Mouse (Mus musculus): ENCODE measurements at regions not wholly inside any gene's neighbourhood (a gene's known extent, or its start where the extent isn't known, plus 50 kb on each side); places are given as distances from the start of the nearest gene placed in this dataset.

DNA sequence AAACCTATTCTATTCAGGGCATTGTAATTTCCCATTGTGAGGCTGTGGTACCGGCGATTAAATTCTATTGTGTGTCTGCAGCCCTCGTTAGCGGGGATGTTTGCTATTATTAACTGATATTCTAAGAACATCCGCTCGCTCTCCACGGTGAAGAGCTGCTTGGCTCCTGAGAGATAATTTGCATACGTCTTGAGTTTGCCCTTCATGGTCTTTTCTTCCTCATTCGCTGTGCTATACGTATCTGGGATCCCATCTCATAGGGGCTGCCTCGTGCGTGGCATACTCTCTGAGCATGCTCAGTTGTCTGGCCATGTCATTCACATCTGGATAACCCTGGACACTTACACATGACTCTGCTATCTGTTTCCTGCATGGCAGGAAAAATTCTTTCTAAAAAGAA is 275.7 kb downstream of the Gm11011 start:
- Histone ChIP-seq H3K4me1 (no peaks in the 10 kb centered on the region), H3K9ac (no peak overlapping the region), H3K4me2 (no peak overlapping the region), H3K27me3 (no peaks in the 10 kb centered on the region), H3K27ac (no peak overlapping the region), H3K36me3 (no peaks in the 10 kb centered on the region), H3K9me3 (replicated peaks) (no peaks in the 10 kb centered on the region), H3K4me3 (replicated peaks) (no peak overlapping the region)
- no peak for ATAC-seq (replicated peaks; ENCODE audit: low FRiP score)
- WGBS = 76% methylated on average over 12 of the region's 12 CpGs

DNA sequence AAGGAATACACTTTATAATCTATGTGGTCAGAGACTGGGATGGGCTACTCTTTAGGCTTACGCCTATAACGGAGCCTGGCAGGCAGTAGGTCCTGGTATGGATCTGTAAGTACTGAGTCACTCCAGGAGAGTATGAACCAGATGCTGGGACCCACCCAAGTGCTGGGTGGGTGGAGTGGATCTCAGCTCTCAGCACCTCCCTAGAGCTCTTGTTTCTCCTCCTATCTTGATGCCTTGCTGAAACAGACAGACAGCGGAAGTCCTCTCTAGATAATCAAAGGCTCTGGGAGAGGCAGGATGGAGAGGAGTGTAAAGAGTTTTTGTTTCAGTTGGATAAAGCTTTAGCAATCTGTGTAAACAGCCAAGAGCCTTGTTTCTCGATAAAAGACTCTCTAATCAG is 276.2 kb downstream of the Gm11011 start:
- Histone ChIP-seq H3K36me3 (no peaks in the 10 kb centered on the region), H3K27ac (no peak overlapping the region), H3K4me2 (no peak overlapping the region), H3K9ac (no peak overlapping the region), H3K4me1 (no peaks in the 10 kb centered on the region), H3K9me3 (replicated peaks) (no peaks in the 10 kb centered on the region), H3K4me3 (replicated peaks) (no peak overlapping the region), H3K27me3 (no peaks in the 10 kb centered on the region)
- 73% methylated on average over 4 of the region's 4 CpGs for WGBS
- no peak for ATAC-seq (replicated peaks; ENCODE audit: low FRiP score)

DNA sequence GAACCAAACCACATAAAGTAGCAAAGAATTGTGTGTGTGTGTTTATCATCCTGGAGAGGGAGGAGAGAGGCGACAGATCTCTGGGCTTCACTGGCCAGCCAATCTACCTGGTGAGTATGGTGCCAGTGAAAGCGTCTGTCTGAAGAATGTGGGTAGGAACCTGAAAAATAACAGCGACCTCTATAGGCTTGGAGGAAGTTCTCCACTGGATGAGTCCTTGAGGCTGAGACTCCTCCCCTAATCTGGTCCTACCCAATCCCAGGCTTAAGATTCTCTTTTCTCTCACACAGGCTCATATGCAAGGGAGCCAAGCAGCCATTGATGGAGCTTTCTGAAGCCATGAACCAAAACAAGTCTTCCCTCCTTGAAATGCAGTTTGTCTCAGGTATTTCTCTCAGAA is 283.2 kb downstream of the Gm11011 start:
- Histone ChIP-seq H3K4me2 (no peak overlapping the region), H3K9me3 (replicated peaks) (no peaks in the 10 kb centered on the region), H3K4me3 (replicated peaks) (no peak overlapping the region), H3K4me1 (no peaks in the 10 kb centered on the region), H3K9ac (no peak overlapping the region), H3K36me3 (no peaks in the 10 kb centered on the region), H3K27me3 (no peaks in the 10 kb centered on the region), H3K27ac (no peak overlapping the region)
- WGBS = 87% methylated on average over 3 of the region's 3 CpGs
- no peak for ATAC-seq (replicated peaks; ENCODE audit: low FRiP score)

DNA sequence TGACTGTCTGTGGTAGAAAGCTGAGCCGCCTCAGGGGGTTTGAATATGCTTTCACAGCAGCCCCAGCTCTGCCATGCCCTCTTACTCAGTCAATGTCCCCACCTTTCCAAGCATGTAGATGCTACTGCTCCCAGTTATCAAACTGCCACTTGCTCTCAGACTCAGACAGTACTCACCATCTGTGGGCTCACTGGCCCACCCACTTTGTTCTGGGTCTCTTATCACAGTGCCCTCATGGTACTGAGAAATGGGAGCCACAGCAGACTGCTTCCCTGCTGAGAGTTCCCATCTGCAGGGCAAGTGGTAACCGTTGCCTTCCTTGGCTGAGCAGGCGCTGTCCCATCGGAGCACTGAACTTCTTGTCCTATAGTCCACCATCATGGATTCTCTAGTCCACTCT is 286.6 kb downstream of the Gm11011 start:
- Histone ChIP-seq H3K36me3 (no peaks in the 10 kb centered on the region), H3K4me2 (no peak overlapping the region), H3K9me3 (replicated peaks) (no peaks in the 10 kb centered on the region), H3K27me3 (no peaks in the 10 kb centered on the region), H3K27ac (no peak overlapping the region), H3K4me1 (peaks cover 9% of the 10 kb centered on the region), H3K9ac (no peak overlapping the region), H3K4me3 (replicated peaks) (no peak overlapping the region)
- 77% methylated on average over 4 of the region's 4 CpGs for WGBS
- no peak for ATAC-seq (replicated peaks; ENCODE audit: low FRiP score)

DNA sequence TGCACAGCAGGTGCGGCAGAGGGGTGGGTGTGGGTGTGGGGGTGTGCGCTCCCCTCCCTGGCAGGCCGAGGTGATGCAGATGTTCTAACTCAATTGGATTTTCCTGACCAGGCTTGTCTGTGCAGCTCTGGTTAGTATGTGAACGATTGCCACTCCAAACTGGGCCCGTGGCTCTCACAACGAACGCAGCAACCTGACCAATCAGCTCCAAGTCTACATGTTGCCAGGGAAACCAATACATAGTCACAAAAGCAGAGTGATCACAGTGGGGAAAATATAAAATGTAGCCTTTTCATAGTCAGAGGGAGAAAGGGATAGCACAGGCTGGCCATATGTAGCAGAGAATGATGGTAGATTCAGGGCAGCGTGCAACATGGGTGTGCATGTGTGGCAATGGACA is 287.1 kb downstream of the Gm11011 start:
- H3K9ac ChIP-seq = no peak overlapping the region
- H3K4me1 ChIP-seq = peaks cover 9% of the 10 kb centered on the region
- no peaks in the 10 kb centered on the region for H3K36me3 ChIP-seq
- no peak overlapping the region for H3K4me3 ChIP-seq (replicated peaks)
- no peak overlapping the region for H3K27ac ChIP-seq
- WGBS = 92% methylated on average over 8 of the region's 8 CpGs
- H3K27me3 ChIP-seq = no peaks in the 10 kb centered on the region
- ATAC-seq (replicated peaks; ENCODE audit: low FRiP score) = no peak
- H3K9me3 ChIP-seq (replicated peaks) = no peaks in the 10 kb centered on the region
- H3K4me2 ChIP-seq = no peak overlapping the region

DNA sequence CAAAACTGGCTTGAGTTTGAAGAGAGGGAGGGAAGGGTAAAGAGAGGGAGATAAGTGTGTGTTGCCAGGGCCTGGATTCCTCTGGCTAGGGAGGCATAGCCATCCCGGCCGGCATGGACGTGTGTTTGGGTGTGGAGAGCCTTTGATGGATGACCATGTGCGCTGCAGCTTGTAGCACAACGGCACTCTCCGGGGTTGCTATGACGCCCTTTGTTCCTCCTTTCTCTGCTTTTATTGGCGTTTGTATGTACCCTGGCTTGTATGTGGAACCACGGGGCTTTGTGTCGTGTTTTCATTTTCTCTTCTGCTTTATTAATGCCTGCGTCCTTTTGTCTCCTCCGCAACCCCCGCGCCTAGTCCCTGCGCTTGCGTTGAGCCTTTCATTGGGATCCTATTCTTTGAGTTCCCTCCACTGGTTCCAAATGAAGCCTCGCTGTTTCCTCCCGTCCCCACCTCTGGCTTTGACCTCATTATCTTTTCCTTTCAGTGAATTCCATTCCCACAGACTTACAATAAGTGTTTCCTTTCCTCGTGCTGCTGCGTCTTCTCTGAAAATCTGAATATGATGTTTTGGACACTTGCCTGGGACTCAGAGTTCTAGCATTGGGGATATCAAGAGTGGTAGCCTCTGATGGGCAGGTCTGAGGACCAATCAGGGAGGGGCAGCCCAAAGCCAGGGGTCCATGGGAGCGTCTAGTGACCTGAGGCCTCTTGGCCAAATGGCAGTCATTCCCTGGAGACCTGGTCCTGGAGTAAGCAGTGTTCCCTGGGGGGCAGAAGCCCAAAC is 289.5 kb downstream of the Gm11011 start:
- Histone ChIP-seq H3K9me3 (replicated peaks) (no peaks in the 10 kb centered on the region), H3K4me1 (peaks cover 9% of the 10 kb centered on the region), H3K4me2 (peak overlapping the region; percentile 55), H3K36me3 (no peaks in the 10 kb centered on the region), H3K4me3 (replicated peaks) (peak overlapping the region; percentile 25), H3K9ac (no peak overlapping the region), H3K27me3 (no peaks in the 10 kb centered on the region), H3K27ac (no peak overlapping the region)
- WGBS = 30% methylated on average over 21 of the region's 21 CpGs
- no peak for ATAC-seq (replicated peaks; ENCODE audit: low FRiP score)

DNA sequence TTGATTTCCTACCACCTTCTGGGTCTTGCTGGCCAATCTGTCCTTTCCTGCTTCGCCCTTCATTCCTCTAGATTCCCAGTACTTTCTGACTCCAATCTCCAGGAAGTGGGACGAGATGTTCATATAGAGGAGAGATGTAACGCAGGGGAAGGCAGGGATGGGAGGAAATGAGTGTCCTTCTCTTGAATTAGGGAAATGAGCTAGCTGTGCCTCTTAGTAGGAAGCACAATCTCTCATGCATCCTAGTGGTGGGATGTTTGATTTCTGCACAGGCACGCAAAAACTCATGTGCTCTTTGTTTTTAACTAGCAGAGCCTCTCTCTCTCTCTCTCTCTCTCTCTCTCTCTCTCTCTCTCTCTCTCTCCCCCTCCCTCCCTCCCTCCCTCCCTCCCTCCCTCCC is 290.3 kb downstream of the Gm11011 start:
- Histone ChIP-seq H3K36me3 (no peaks in the 10 kb centered on the region), H3K9ac (no peak overlapping the region), H3K9me3 (replicated peaks) (no peaks in the 10 kb centered on the region), H3K27me3 (no peaks in the 10 kb centered on the region), H3K4me2 (no peak overlapping the region), H3K4me1 (peaks cover 9% of the 10 kb centered on the region), H3K4me3 (replicated peaks) (no peak overlapping the region), H3K27ac (no peak overlapping the region)
- WGBS = 66% methylated on average over 4 of the region's 4 CpGs
- no peak for ATAC-seq (replicated peaks; ENCODE audit: low FRiP score)

DNA sequence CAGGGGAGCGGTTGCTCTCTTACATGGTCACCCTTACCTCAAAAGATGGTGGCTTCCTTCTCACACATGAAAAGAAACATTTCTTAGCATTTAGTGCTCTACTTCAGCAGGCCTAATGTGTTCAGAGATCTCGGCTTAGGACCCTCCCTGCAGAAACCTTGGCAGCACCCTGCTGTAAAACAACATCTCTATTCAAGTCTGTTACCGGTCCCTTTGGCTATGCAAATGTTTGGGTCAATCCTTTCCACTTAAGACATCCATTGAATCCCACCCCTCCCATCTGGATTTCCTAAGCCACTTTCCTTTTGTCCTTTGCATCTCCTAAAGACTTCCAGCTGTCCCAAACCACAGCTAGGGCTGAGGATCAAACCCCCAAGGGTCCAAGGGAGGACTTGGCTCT is 294.2 kb downstream of the Gm11011 start:
- WGBS = 43% methylated on average over 3 of the region's 3 CpGs
- no peak overlapping the region for H3K4me3 ChIP-seq (replicated peaks)
- ATAC-seq (replicated peaks; ENCODE audit: low FRiP score) = no peak

GRCm38 (mm10) chr2:169288891-169289605 is 298.5 kb downstream of the Gm11011 start:
- Histone ChIP-seq H3K36me3 (no peaks in the 10 kb centered on the region), H3K27ac (no peak overlapping the region), H3K4me3 (replicated peaks) (no peak overlapping the region), H3K4me1 (no peaks in the 10 kb centered on the region), H3K9me3 (replicated peaks) (no peaks in the 10 kb centered on the region), H3K27me3 (no peaks in the 10 kb centered on the region), H3K9ac (no peak overlapping the region), H3K4me2 (no peak overlapping the region)
- WGBS = 92% methylated on average over 12 of the region's 12 CpGs
- no peak for ATAC-seq (replicated peaks; ENCODE audit: low FRiP score)

More for the DNA sequence above, 294.2 kb downstream of the Gm11011 start:
- Histone ChIP-seq H3K27ac (no peak overlapping the region), H3K36me3 (no peaks in the 10 kb centered on the region), H3K9me3 (replicated peaks) (no peaks in the 10 kb centered on the region), H3K9ac (no peak overlapping the region), H3K27me3 (no peaks in the 10 kb centered on the region), H3K4me1 (peaks cover 8% of the 10 kb centered on the region), H3K4me2 (no peak overlapping the region)

DNA sequence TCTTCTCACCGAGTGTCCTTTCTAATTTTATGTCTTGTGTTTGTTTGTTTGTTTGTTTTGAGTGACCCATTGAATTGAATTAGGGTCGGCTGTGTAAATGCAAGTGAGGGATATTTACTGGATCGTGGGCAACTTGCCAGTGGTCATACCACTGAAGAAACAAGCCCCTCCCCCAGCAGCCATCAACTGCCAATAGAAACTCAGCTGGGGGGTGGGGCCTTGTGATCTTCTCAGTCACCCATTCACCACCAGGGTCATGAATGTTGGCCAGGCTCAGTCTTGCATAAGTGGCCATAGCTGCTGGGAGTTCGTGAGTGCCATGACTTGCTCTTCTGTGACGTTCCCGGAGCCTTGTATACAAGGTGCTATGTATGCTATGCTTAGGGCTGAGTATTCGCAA is 300.8 kb downstream of the Gm11011 start:
- Histone ChIP-seq H3K9ac (no peak overlapping the region), H3K4me3 (replicated peaks) (no peak overlapping the region), H3K9me3 (replicated peaks) (no peaks in the 10 kb centered on the region), H3K4me2 (no peak overlapping the region), H3K27ac (no peak overlapping the region), H3K36me3 (no peaks in the 10 kb centered on the region), H3K4me1 (no peaks in the 10 kb centered on the region), H3K27me3 (no peaks in the 10 kb centered on the region)
- no peak for ATAC-seq (replicated peaks; ENCODE audit: low FRiP score)
- 82% methylated on average over 7 of the region's 7 CpGs for WGBS

GRCm38 (mm10) chr2:169282508-169283117 is 304.9 kb downstream of the Gm11011 start:
- H3K4me2 ChIP-seq = no peak overlapping the region
- no peak for ATAC-seq (replicated peaks; ENCODE audit: low FRiP score)
- H3K9me3 ChIP-seq (replicated peaks) = no peaks in the 10 kb centered on the region
- no peak overlapping the region for H3K9ac ChIP-seq
- no peak overlapping the region for H3K4me3 ChIP-seq (replicated peaks)
- no peaks in the 10 kb centered on the region for H3K36me3 ChIP-seq
- H3K4me1 ChIP-seq = no peaks in the 10 kb centered on the region
- 73% methylated on average over 13 of the region's 13 CpGs for WGBS
- no peaks in the 10 kb centered on the region for H3K27me3 ChIP-seq
- no peak overlapping the region for H3K27ac ChIP-seq

GRCm38 (mm10) chr2:169275371-169275770 is 312.2 kb downstream of the Gm11011 start:
- H3K27me3 ChIP-seq = 0 out of 2 replicates have a peak, but pooled peaks cover 3% of the 10 kb centered on the region
- WGBS = 93% methylated on average over 4 of the region's 4 CpGs
- H3K36me3 ChIP-seq = no peaks in the 10 kb centered on the region
- no peaks in the 10 kb centered on the region for H3K4me1 ChIP-seq
- no peak overlapping the region for H3K27ac ChIP-seq
- H3K9ac ChIP-seq = no peak overlapping the region
- H3K4me2 ChIP-seq = no peak overlapping the region
- no peak for ATAC-seq (replicated peaks; ENCODE audit: low FRiP score)
- H3K4me3 ChIP-seq (replicated peaks) = no peak overlapping the region
- H3K9me3 ChIP-seq (replicated peaks) = no peaks in the 10 kb centered on the region

Data from kidney, embryonic 15.5 days (tissue).